Mouse (Mus musculus): ENCODE measurements around the gene Pde1a. TPM values are rescaled to one million over a fixed set of nuclear protein-coding genes. Genes with fewer than 3 reads are reported as not detected.

The Pde1a gene
- polyA plus RNA-seq, 1 experiment: 1.1 TPM

DNA sequence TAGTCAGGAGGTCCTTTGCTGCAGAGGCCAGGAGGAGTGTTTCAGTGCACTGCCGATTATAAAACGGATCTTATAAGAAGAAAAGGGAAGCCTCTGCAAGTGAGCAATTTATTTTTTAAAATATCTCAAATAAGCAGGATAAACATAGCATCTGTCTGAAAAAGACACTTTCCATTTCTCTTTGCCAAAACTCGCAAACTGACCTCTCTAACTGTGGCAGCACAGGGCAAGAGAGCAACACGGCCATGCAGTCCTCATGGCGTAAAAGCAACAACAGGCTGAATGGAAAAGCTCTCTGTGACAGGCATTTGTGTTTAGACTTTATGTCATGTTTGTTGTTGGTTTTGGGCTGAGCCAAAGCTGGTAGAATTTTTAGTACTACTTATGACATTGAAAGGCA lies 152.0 kb downstream of the Pde1a start:
- Histone ChIP-seq H3K4me1 (replicated peaks; ENCODE audit: control insufficient read depth, insufficient read depth, low read length) (no peaks in the 10 kb centered on the region), H3K27ac (ENCODE audit: control insufficient read depth, insufficient read depth, low read length) (no peak overlapping the region), H3K4me3 (ENCODE audit: control insufficient read depth, insufficient read depth, low read length) (no peak overlapping the region), H3K27me3 (ENCODE audit: control insufficient read depth, insufficient read depth, low read length) (no peaks in the 10 kb centered on the region), H3K36me3 (ENCODE audit: control insufficient read depth, insufficient read depth, low read length) (no peaks in the 10 kb centered on the region)
- DNase-seq: no peak
- TF ChIP-seq POLR2A (IDR thresholded peaks at IDR 0.05; ENCODE audit: control insufficient read depth, extremely low read depth, insufficient read depth, low read length, poor library complexity) (no peak), CTCF (IDR thresholded peaks at IDR 0.05; ENCODE audit: borderline replicate concordance, control insufficient read depth, extremely low read depth, insufficient read depth, low read length, poor library complexity) (no peak)
- WGBS: 89% methylated on average over 5 of the region's 5 CpGs

DNA sequence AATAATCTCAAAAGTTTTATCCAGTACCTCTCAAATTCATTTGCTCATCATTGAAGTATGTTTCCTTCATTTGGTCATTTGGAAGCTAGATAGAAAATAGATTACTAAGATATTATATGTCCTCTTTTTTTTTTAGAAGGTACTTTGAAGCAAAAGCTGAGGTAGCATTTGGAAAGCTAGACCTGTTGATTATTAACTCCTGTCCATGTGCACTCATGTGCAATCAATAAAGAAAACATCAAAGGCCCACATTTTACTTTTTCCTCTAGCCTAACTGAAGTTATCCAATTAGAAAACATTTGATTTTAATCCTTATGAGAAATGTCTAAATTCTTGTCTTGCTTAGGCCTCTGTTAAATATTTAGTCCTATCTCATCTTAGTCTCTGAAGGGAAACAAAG lies 153.3 kb downstream of the Pde1a start:
- H3K27me3 ChIP-seq (ENCODE audit: control insufficient read depth, insufficient read depth, low read length): no peaks in the 10 kb centered on the region
- TF ChIP-seq CTCF (IDR thresholded peaks at IDR 0.05; ENCODE audit: borderline replicate concordance, control insufficient read depth, extremely low read depth, insufficient read depth, low read length, poor library complexity): no peak
- no peak for TF ChIP-seq POLR2A (IDR thresholded peaks at IDR 0.05; ENCODE audit: control insufficient read depth, extremely low read depth, insufficient read depth, low read length, poor library complexity)
- DNase-seq: no peak
- H3K36me3 ChIP-seq (ENCODE audit: control insufficient read depth, insufficient read depth, low read length): no peaks in the 10 kb centered on the region
- no peak overlapping the region for H3K4me3 ChIP-seq (ENCODE audit: control insufficient read depth, insufficient read depth, low read length)
- no peak overlapping the region for H3K27ac ChIP-seq (ENCODE audit: control insufficient read depth, insufficient read depth, low read length)
- H3K4me1 ChIP-seq (replicated peaks; ENCODE audit: control insufficient read depth, insufficient read depth, low read length): no peaks in the 10 kb centered on the region

DNA sequence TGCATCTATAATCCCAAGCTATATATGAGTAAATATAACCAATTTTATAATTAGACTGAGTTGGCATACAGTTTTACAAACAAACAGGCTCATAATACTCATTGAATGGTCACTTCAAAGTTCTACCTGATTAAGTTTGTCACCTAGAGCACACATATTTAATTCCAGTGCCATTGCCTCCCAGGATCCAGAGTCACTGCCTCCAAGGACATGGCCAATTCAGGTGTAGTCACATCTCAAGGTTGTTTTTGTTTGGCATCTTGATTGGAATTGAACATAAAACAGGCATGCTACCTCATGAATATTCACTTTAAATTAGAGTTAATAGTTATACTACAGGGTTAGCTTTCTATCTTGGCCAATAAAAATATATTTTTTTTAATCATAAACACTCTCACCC lies 157.0 kb downstream of the Pde1a start:
- no peak overlapping the region for H3K27ac ChIP-seq (ENCODE audit: control insufficient read depth, insufficient read depth, low read length)
- no peak for TF ChIP-seq CTCF (IDR thresholded peaks at IDR 0.05; ENCODE audit: borderline replicate concordance, control insufficient read depth, extremely low read depth, insufficient read depth, low read length, poor library complexity)
- TF ChIP-seq POLR2A (IDR thresholded peaks at IDR 0.05; ENCODE audit: control insufficient read depth, extremely low read depth, insufficient read depth, low read length, poor library complexity): no peak
- H3K4me1 ChIP-seq (replicated peaks; ENCODE audit: control insufficient read depth, insufficient read depth, low read length): no peaks in the 10 kb centered on the region
- H3K4me3 ChIP-seq (ENCODE audit: control insufficient read depth, insufficient read depth, low read length): no peak overlapping the region
- no peaks in the 10 kb centered on the region for H3K27me3 ChIP-seq (ENCODE audit: control insufficient read depth, insufficient read depth, low read length)
- DNase-seq: no peak
- H3K36me3 ChIP-seq (ENCODE audit: control insufficient read depth, insufficient read depth, low read length): no peaks in the 10 kb centered on the region

DNA sequence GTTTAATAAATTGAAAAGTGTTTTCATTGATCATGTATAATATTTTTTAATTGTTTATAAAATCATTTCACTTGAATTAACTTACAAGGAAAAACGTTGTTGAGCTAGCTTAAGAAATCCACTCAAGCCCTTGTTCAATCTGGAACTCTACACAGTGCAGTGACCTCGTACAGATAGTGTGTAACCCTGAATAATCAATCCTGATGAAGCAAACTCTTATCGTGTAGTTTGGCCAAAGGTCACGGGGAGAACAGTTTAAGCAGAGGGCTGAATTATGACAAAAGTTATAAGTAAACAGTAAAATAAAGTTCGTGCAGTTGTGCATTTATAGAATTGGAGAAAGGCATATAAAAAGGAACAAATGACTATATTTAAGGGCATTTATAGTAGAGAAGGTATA lies 159.7 kb downstream of the Pde1a start:
- no peak overlapping the region for H3K27ac ChIP-seq (ENCODE audit: control insufficient read depth, insufficient read depth, low read length)
- no peak for DNase-seq
- H3K27me3 ChIP-seq (ENCODE audit: control insufficient read depth, insufficient read depth, low read length): no peaks in the 10 kb centered on the region
- TF ChIP-seq CTCF (IDR thresholded peaks at IDR 0.05; ENCODE audit: borderline replicate concordance, control insufficient read depth, extremely low read depth, insufficient read depth, low read length, poor library complexity) (no peak), POLR2A (IDR thresholded peaks at IDR 0.05; ENCODE audit: control insufficient read depth, extremely low read depth, insufficient read depth, low read length, poor library complexity) (no peak)
- no peak overlapping the region for H3K4me3 ChIP-seq (ENCODE audit: control insufficient read depth, insufficient read depth, low read length)
- no peaks in the 10 kb centered on the region for H3K36me3 ChIP-seq (ENCODE audit: control insufficient read depth, insufficient read depth, low read length)
- no peaks in the 10 kb centered on the region for H3K4me1 ChIP-seq (replicated peaks; ENCODE audit: control insufficient read depth, insufficient read depth, low read length)
- WGBS: 87% methylated on average over 5 of the region's 5 CpGs

DNA sequence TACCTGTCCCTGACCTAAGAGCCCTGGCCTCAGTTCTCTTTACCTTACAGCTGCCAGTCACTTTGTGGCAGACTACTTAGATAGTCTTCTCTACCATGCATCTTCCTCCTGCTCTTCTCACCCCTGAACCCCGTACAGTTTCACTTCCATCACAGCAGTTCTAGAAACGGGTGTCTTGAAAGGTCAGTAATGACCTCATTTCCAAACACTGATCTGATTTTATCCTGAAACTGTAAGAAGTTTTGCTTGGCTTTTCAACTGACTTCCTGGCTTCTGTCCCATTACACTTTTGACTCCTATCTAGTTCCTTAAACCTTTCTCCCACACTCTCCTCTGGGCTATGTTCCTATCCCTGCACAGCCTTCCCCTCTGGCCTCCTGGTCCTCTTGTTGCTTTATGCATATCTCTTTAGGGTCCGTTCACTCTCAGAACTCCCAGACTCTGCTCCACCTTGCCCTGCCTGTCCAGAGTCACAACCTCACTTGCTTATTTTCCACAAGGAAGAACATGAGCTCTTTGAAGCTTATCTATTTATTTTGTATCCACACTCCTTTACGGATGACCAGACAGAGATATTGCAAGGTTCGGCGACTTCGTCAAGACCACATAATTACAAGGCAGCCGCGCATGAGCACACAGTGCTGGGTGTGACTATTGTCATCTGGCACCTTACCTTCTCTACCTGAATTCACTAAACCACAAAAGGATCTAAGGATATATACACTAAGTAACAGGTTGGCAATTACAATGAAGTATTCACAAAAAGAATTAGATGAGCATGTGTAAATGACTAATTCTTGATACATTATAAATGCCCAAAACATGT lies 162.4 kb downstream of the Pde1a start:
- Histone ChIP-seq H3K4me3 (ENCODE audit: control insufficient read depth, insufficient read depth, low read length) (no peak overlapping the region), H3K27ac (ENCODE audit: control insufficient read depth, insufficient read depth, low read length) (no peak overlapping the region), H3K36me3 (ENCODE audit: control insufficient read depth, insufficient read depth, low read length) (no peaks in the 10 kb centered on the region), H3K27me3 (ENCODE audit: control insufficient read depth, insufficient read depth, low read length) (no peaks in the 10 kb centered on the region), H3K4me1 (replicated peaks; ENCODE audit: control insufficient read depth, insufficient read depth, low read length) (no peaks in the 10 kb centered on the region)
- 89% methylated on average over 9 of the region's 9 CpGs for WGBS
- DNase-seq: no peak
- TF ChIP-seq CTCF (IDR thresholded peaks at IDR 0.05; ENCODE audit: borderline replicate concordance, control insufficient read depth, extremely low read depth, insufficient read depth, low read length, poor library complexity): no peak
- TF ChIP-seq POLR2A (IDR thresholded peaks at IDR 0.05; ENCODE audit: control insufficient read depth, extremely low read depth, insufficient read depth, low read length, poor library complexity): no peak

DNA sequence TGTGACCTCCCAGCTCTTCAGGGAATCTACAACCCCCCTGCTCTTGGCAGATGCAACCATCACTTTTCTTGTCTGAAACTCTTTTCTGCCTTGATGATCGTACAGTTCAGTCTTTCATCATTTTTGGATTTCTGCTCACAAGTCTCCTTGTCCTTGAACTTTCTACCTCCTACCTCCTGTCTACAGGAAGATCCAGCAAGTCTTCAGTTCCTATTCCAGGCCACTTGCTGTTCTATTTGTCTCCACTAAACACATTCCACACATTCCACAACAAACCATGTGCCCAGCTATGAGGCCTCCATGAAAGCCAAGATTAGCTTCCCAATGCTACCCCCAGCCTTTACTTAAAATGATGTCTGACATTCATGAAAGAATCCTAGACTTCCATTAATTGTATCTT lies 163.2 kb downstream of the Pde1a start:
- no peak for TF ChIP-seq POLR2A (IDR thresholded peaks at IDR 0.05; ENCODE audit: control insufficient read depth, extremely low read depth, insufficient read depth, low read length, poor library complexity)
- no peak for TF ChIP-seq CTCF (IDR thresholded peaks at IDR 0.05; ENCODE audit: borderline replicate concordance, control insufficient read depth, extremely low read depth, insufficient read depth, low read length, poor library complexity)
- WGBS: 97% methylated on average over 1 of the region's 1 CpGs
- Histone ChIP-seq H3K27me3 (ENCODE audit: control insufficient read depth, insufficient read depth, low read length) (no peaks in the 10 kb centered on the region), H3K36me3 (ENCODE audit: control insufficient read depth, insufficient read depth, low read length) (no peaks in the 10 kb centered on the region), H3K4me3 (ENCODE audit: control insufficient read depth, insufficient read depth, low read length) (no peak overlapping the region), H3K4me1 (replicated peaks; ENCODE audit: control insufficient read depth, insufficient read depth, low read length) (no peaks in the 10 kb centered on the region), H3K27ac (ENCODE audit: control insufficient read depth, insufficient read depth, low read length) (no peak overlapping the region)
- DNase-seq: no peak

DNA sequence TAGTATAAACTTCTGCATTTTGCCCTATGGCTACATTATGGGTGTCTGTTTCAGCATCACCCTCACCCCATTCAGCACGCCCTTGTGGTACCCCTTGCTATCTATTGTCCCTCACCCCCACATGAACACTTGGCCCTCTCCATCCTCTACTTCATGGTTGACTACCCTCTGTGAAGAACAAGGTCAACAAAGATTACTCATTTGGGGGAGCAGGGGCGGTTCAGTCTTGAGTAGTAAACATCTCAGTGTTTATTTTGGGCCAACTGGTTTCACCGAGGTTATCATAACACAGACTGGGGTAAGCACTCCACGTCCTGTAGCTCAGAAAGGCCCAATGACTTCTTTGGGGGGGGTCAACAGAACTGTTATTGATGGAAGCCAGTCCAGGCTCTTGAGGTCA lies 164.3 kb downstream of the Pde1a start:
- WGBS: 83% methylated on average over 4 of the region's 4 CpGs
- H3K4me3 ChIP-seq (ENCODE audit: control insufficient read depth, insufficient read depth, low read length): no peak overlapping the region
- H3K36me3 ChIP-seq (ENCODE audit: control insufficient read depth, insufficient read depth, low read length): no peaks in the 10 kb centered on the region
- no peak for DNase-seq
- H3K4me1 ChIP-seq (replicated peaks; ENCODE audit: control insufficient read depth, insufficient read depth, low read length): no peaks in the 10 kb centered on the region
- H3K27me3 ChIP-seq (ENCODE audit: control insufficient read depth, insufficient read depth, low read length): no peaks in the 10 kb centered on the region
- TF ChIP-seq POLR2A (IDR thresholded peaks at IDR 0.05; ENCODE audit: control insufficient read depth, extremely low read depth, insufficient read depth, low read length, poor library complexity): no peak
- no peak for TF ChIP-seq CTCF (IDR thresholded peaks at IDR 0.05; ENCODE audit: borderline replicate concordance, control insufficient read depth, extremely low read depth, insufficient read depth, low read length, poor library complexity)
- H3K27ac ChIP-seq (ENCODE audit: control insufficient read depth, insufficient read depth, low read length): no peak overlapping the region
